Mouse (Mus musculus): ENCODE results near the gene Ajuba.
"Not testable (repeated sequence)": the region's sequence is repeated elsewhere in the genome, so short reads cannot be mapped to it uniquely, and the experiment has no call there.

Gene Ajuba

GRCm38 (mm10) chr14:54577089-54577982 is at the start of gene Ajuba:
Gene Ajuba, minus strand, starts transcription at chr14:54577558.
- peak; percentile 96 for DNase-seq (ENCODE audit: low read depth, low spot score)

- no peak for DNase-seq (ENCODE audit: low read depth, low spot score)
Observed at GRCm38 (mm10) chr14:54624976-54625375, 47.6 kb upstream of the Ajuba start.

GRCm38 (mm10) chr14:54623334-54623733 is 46.0 kb upstream of the Ajuba start:
- DNase-seq (ENCODE audit: low read depth, low spot score): no peak

- DNase-seq (ENCODE audit: low read depth, low spot score): no peak
Observed at GRCm38 (mm10) chr14:54621133-54621532, 43.8 kb upstream of the Ajuba start, which contains the start of gene Psmb11. Gene Psmb11, plus strand, starts transcription at chr14:54621433.

GRCm38 (mm10) chr14:54617897-54618365 is 40.6 kb upstream of the Ajuba start, which contains the start of gene Psmb5:
Gene Psmb5, minus strand, starts transcription at chr14:54618022.
- DNase-seq (ENCODE audit: low read depth, low spot score): peak; percentile 95

- peak; percentile 84 for DNase-seq (ENCODE audit: low read depth, low spot score)
Observed at GRCm38 (mm10) chr14:54617152-54617896, 40.0 kb upstream of the Ajuba start.

GRCm38 (mm10) chr14:54616226-54616825 is 39.0 kb upstream of the Ajuba start:
- DNase-seq (ENCODE audit: low read depth, low spot score): no peak

GRCm38 (mm10) chr14:54614130-54614529 is 36.8 kb upstream of the Ajuba start:
- DNase-seq (ENCODE audit: low read depth, low spot score): not testable (repeated sequence)

GRCm38 (mm10) chr14:54610648-54611047 is 33.3 kb upstream of the Ajuba start:
- DNase-seq (ENCODE audit: low read depth, low spot score): no peak

- DNase-seq (ENCODE audit: low read depth, low spot score): peak; percentile 85
Observed at GRCm38 (mm10) chr14:54609962-54610361, 32.6 kb upstream of the Ajuba start.

- DNase-seq (ENCODE audit: low read depth, low spot score): no peak
Observed at GRCm38 (mm10) chr14:54609245-54609644, 31.9 kb upstream of the Ajuba start.

- DNase-seq (ENCODE audit: low read depth, low spot score): no peak
Observed at GRCm38 (mm10) chr14:54607226-54607625, 29.9 kb upstream of the Ajuba start.

- peak; percentile 85 for DNase-seq (ENCODE audit: low read depth, low spot score)
Observed at GRCm38 (mm10) chr14:54605752-54606321, 28.5 kb upstream of the Ajuba start, which contains the start of gene 4931414P19Rik. Gene 4931414P19Rik, minus strand, starts transcription at chr14:54605993.

- no peak for DNase-seq (ENCODE audit: low read depth, low spot score)
Observed at GRCm38 (mm10) chr14:54603686-54604085, 26.3 kb upstream of the Ajuba start.

- DNase-seq (ENCODE audit: low read depth, low spot score): peak; percentile 99
Observed at GRCm38 (mm10) chr14:54603038-54603654, 25.8 kb upstream of the Ajuba start.

- peak; percentile 32 for DNase-seq (ENCODE audit: low read depth, low spot score)
Observed at GRCm38 (mm10) chr14:54602613-54603012, 25.3 kb upstream of the Ajuba start.

GRCm38 (mm10) chr14:54601601-54602000 is 24.2 kb upstream of the Ajuba start:
- DNase-seq (ENCODE audit: low read depth, low spot score): no peak

- DNase-seq (ENCODE audit: low read depth, low spot score): peak; percentile 87
Observed at GRCm38 (mm10) chr14:54597084-54597483, 19.7 kb upstream of the Ajuba start.

- no peak for DNase-seq (ENCODE audit: low read depth, low spot score)
Observed at GRCm38 (mm10) chr14:54594631-54595414, 17.5 kb upstream of the Ajuba start.

GRCm38 (mm10) chr14:54594055-54594454 is 16.7 kb upstream of the Ajuba start:
- peak; percentile 73 for DNase-seq (ENCODE audit: low read depth, low spot score)
